Mouse (Mus musculus) heart, adult 10 weeks (tissue): Measurements from ENCODE around the gene Defb11. TPM values are rescaled to one million over a fixed set of nuclear protein-coding genes. Genes with fewer than 3 reads are reported as not detected.

Source experiments
- polyA plus RNA-seq: library from polyadenylated mRNA; stranded (reverse); fragments of 350-450 nt; fragmentation: Illumina TruSeq; extraction: RNeasy Lipid Tissue Mini Kit (QIAGEN cat#74804); gene quantifications from one replicate; pipeline ENCODE4 v1.2.3, GENCODE M21; 2014; ENCODE audit warnings: low read depth, low replicate concordance

Gene Defb11
- not detected for polyA plus RNA-seq

DNA sequence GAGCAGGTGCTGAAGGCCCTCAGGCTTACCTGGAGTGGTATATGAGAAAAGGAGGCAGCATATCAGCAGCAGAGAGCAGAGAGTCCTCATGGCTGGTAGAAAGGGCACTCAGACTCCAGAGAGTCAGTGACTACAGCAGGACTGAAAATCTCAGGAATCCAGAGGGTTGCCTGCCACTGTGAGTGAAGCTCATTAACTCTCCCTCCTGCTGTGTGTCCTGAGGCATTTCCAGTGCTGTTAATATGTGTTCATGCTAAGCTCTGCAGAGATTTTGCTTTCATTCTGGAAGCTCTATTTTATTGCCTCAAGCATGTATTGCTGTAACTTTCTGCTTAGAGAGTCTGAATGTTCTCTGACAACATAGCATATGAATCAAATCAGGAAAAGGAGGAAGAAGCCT is at the start of gene Defb11:
Defb11 (minus strand) TSS at position 123 of the 400 bp plus-strand sequence.

GRCm38 (mm10) chr8:21946462-21946861 is 40.2 kb upstream of the Defb11 start, which contains the start of gene Defb13:
Gene Defb13, plus strand, starts transcription at chr8:21946762.

GRCm38 (mm10) chr8:21938052-21938451 is 31.8 kb upstream of the Defb11 start, which contains the start of gene Defb35:
Gene Defb35, plus strand, starts transcription at chr8:21938352.

GRCm38 (mm10) chr8:21932610-21933009 is 26.4 kb upstream of the Defb11 start, which contains the start of gene Defb15:
Gene Defb15, minus strand, starts transcription at chr8:21932710.

GRCm38 (mm10) chr8:21885321-21885720 is 20.9 kb downstream of the Defb11 start, which contains the start of gene Defb9:
Gene Defb9, minus strand, starts transcription at chr8:21885421.

DNA sequence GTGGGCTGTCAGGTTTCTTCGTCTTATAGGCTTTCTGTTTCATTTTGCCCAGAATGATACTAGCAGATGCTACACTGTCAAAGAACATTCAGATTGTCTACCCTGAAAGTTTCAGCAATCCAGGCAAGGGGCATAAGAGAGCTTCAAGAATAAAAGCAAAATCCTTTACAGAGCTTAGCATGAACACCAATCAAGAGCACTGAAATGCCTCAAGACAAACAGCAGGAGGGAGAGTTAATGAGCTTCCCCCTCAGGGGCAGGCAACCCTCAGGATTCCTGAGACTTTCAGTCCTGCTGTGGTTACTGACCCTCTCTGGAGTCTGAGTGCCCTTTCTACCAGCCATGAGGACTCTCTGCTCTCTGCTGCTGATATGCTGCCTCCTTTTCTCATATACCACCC is 47.6 kb downstream of the Defb11 start, which contains the start of gene Defb10:
Defb10 (plus strand) TSS at position 316 of the 400 bp plus-strand sequence.

Other genes with a start within 250 kb of the Defb11 start
- gene Defa34, start 240.6 kb downstream of the Defb11 start, polyA plus RNA-seq: not detected
- not detected for gene AY761184, start 202.8 kb downstream of the Defb11 start, polyA plus RNA-seq
- 2.3 TPM for gene Defa24, start 171.9 kb downstream of the Defb11 start, polyA plus RNA-seq
- not detected for gene Defb50, start 82.9 kb downstream of the Defb11 start, polyA plus RNA-seq
- gene Defb2, start 66.5 kb downstream of the Defb11 start, polyA plus RNA-seq: not detected
- not detected for gene Defb10, start 47.5 kb downstream of the Defb11 start, polyA plus RNA-seq
- not detected for gene Defb9, start 21.0 kb downstream of the Defb11 start, polyA plus RNA-seq
- not detected for gene Defb15, start 26.3 kb upstream of the Defb11 start, polyA plus RNA-seq
- gene Defb35, start 31.9 kb upstream of the Defb11 start, polyA plus RNA-seq: not detected
- not detected for gene Defb13, start 40.4 kb upstream of the Defb11 start, polyA plus RNA-seq
- not detected for gene Fam90a1a, start 52.3 kb upstream of the Defb11 start, polyA plus RNA-seq
- gene Ccdc70, start 63.4 kb upstream of the Defb11 start, polyA plus RNA-seq: not detected
- 0.08 TPM for gene Atp7b, start 153.9 kb upstream of the Defb11 start, polyA plus RNA-seq
- 5.0 TPM for gene Alg11, start 154.3 kb upstream of the Defb11 start, polyA plus RNA-seq
- gene Nek5, start 218.6 kb upstream of the Defb11 start, polyA plus RNA-seq: not detected